Mouse (Mus musculus) telencephalon, adult 2 months (tissue): ENCODE data around the gene 1110002E22Rik.

Experiments used
- DNase-seq: peaks from one replicate; pipeline ENCODE4 v3.0.0-alpha.2; 2011; ENCODE audit warnings: low read depth, low spot score

Gene 1110002E22Rik

DNA sequence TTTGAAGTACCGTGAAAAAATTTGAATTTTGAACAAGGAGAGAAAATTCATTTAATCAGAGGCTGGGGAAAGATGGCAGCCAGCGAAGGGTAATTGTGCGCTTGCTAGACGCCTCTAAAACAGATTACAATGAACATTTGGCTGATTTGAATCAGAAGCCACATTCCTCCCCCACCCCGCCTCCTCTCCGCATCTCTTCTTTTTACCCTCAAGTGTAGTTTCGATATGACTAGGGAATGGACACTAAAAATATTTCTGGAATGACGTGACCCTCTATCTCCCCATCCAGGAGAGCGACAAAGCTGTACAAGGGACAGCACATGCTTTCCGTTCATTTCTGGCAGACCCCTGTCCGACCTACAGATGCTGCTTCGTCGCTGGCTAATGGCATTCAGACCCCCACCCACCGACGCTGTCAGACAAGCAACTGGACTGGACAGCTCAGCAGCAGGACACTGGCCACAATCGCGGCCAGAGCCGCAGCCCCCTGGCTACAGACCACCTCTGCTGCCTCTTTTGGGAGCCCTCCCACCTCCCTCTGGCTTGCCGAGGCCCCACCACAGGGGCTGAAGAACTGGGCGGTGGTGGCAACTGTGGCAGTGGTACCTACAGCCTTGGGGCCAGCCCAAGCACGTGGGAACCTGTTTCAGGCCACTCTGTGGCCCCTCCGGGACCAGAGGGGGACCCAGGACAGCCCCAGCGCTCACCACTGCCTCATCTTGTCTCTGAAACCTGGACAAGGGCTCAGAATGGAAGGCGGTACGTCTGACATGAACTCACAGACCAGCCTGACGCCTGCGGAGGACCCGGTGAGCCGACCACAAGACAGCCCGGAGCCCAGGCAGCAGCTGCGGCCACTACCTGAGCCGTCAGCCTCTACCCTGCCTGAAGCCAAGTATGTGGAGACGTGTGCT is at the start of gene 1110002E22Rik:
Gene 1110002E22Rik (plus strand): TSS at position 321 of the 914 bp plus-strand sequence.
- DNase-seq, result peak; percentile 73

DNA sequence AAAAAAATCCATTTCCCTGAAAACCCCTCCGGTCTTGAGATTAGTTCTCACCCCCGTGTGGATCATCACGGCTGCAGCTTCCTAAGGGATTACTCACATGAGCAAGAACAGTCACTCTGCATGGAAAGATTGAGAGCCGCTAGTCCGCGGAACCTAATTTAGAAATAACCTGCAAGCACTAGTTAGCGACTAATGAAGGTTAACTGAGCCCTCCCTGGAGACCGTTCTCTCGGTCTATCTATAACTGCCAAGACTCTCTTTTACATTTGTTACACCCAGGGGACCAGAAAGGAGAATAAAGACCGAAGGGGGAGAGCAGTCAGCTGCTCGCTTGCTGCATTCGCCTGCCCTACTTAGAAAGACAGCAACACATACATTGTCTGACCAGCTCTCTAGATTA is 48.0 kb upstream of the 1110002E22Rik start:
- DNase-seq, result no peak

DNA sequence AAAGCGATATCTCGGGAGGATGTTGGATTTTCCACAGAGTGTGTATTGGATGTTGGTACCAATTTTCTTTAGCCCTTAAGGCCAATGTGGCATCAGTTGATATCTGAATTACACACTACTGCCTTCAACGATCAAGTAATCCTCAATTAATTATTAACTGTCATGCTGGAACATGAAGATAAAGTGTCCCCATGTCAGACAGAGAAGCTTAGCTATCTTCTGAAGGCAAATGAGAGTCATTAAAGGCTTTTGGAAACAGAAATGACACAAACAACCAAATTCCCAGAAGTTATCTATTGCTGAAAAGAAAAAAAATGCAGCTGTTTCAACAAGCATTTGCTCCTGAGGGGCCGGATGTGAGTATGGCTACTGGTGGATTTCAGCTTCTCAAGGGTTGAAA is 42.8 kb upstream of the 1110002E22Rik start:
- no peak for DNase-seq

DNA sequence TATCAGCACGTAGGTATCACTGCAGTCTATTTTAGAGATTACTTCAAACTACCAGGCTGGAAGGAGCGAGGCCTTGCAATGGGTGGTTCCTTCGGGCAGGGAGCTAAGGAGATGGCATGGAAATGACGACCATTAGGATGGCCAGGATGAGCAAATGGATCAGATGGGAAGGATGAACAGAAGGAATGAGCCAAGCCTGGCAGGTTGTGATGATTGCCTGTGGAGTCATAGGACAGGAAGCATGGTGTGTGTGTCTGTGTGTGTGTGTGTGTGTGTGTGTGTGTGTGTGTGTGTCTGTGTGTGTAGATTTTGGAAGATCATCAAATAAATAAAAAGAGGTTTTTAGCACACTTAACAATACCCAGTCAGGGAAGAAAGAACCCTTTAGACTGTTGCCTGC is 42.2 kb upstream of the 1110002E22Rik start:
- DNase-seq, result no peak

DNA sequence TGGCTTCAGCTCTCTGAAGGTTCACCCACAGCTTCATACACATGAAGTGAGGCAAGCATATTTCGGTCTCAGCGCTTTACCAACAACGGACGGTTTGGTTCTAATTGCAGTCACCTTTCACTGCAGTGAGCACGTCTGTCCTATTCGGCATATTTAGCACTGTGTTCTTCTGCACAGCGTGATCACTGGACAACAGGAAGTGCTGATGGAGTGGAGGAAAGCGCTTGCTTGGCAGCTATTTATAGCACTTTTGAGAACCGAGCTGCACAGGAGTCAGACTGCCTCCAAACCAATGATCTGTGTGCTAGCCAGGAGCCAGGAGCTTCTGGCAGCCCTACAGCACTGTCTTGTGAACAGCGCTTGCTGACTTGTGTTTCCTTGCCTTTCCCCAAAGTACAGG is 38.6 kb upstream of the 1110002E22Rik start:
- DNase-seq, result peak; percentile 46

DNA sequence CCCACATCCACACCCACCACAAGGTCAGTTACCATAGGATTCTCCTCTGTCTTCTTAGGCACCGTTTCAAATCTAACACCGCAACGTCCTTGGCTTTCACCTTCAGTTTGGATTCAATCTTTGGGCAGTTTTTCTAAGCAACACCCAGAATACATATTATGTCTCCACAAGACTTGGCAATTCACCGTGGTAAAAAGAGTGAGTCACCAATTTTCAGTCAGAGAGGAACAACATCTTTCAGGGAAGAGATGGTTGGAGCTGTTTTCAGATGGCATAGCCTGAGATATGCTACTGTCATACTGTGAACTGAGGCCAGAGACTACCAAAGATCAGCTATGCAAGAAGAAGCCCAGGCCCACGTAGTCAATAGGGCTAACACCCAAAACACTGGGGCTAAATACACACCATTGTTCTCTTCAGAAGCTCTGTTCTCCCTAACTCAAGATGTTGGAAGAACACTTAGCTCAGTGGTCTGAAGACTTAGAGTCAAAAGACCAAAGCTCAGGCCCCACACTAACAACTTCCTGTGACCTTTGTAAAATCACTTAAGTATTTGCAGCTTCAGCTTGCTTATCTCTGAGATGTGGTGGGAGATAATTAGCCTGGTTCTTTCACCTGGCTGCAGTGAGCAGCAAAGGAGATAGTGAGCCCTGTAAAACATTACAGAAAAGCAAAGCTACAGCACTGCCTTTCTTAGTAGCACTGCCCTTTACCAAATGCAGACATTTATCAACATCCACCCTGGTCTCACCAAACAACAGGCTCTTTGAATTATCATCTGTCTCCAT is 37.1 kb upstream of the 1110002E22Rik start:
- DNase-seq, result no peak

DNA sequence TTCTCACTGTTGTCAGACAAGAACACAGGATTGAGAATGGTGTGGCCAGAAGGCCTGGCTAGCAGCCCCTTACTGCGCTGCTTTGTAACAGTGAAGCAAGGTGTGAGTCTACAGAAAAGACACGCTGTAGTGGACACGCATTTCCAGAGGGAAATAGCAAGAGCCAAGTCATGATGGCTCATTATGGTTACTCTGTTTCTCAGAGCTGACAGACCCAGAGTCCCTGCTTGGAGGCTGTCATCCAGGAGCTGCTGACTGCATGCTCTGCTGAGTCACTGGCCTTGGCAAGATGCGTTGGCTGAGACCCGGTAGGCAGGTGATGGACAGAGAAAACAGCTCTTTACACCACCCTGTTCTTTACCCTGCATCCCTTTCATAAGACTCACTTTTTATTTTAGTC is 35.5 kb upstream of the 1110002E22Rik start:
- DNase-seq, result no peak

DNA sequence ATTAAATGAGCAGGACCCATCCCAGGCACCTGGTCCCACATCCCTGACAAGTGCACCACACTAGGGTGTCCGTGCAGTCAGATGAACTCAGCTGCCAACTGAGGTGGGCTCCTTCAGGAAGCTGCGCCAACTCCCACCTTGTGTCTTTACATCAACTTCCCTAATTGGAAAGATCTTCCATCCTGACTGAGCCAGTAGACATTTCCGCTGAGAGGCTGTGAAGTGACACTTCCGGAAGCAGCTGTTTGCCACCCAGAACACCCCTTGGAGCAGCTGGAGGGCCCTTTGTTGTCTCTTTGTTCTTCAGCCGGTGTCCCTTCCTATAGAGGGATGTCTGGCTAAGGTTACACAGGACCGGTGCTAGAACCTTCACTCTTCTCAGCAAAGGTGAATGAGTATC is 34.3 kb upstream of the 1110002E22Rik start:
- DNase-seq, result no peak

DNA sequence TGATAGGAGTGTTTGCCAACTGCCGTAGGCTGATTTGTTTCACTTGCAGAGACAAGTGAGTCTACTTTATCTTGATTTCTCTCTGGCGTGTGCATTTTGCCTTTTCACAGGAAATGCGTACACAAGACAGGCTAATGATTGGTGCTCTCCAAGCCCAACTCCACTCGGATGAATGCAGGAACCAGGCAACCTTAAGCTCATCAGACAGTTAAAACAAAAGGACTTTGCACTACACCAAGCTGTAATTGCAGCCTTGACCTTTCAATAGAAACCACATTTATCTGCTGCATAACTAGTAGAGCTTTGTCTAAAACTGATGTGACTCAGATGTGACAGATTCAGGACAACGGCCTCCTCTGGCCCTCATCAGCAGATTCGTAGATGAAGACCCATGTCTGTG is 30.9 kb upstream of the 1110002E22Rik start:
- no peak for DNase-seq

DNA sequence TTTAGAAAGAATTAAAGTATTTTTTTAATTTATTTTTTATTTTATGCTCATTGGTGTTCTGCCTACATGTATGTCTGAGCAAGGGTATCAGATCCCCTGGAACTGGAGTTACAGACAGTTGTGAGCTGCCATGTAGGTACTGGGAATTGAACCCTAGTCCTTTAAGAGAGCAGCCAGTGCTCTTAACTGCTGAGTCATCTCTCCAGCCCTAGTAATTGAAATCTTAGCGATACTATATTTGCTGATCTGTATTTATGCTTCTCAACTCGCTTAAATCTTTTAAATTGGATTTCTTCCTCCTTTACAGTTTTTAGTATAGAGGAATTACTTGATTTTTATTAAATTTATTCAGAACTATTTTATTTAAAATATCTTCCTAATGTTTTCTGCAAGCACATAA is 23.9 kb upstream of the 1110002E22Rik start:
- DNase-seq, result no peak

DNA sequence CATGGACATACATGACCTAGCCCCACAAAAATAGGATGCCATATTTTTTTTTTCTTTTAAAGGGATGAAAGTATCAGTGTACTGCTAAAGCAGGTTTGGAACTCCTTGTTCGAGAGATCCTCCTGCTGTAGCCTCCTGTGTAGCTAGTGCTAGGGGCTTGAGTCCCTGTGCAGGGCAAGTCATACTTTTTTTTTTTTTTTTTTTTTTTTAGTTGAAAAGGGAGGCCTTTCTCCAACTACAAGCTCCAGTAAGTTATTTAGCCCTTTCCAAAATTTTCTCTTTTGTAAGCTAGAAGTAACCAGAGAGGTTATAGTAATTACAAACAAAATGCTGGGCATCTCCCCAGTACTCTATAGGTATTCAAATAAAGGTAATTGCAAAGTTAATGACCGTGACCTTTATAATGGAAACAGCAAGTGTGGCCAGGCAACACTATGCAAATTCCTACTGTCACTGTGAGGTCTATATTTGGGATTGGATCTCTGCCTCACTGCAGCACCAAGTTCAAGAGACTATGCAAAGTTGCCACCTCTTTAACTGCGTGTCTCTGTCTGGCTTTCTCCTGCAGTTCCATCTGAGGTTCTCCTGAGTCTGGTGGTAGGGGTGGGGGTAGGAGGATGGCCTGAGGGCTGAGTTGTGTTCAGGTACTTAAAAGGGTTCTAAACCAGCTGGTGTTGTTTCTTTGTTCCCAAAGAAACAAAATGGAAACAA is 23.1 kb upstream of the 1110002E22Rik start:
- no peak for DNase-seq

DNA sequence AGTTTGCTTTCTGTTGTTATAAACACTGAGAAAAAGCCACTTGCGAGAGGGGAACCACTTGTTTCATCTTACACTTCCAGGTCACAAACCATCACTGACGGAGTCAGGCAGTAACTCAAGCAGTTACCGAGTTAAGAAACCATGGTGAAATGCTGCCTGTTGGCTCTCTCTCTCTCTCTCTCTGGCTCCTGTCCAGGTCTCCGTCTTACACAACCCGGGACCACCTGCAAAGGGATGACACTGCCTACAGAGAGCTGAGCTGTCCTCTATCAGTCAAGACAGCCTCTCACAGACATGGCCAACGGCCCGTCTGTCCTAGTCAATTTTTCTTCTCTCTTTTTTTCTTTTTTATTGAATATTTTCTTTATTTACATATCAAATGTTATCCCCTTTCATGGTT is 21.5 kb upstream of the 1110002E22Rik start:
- DNase-seq, result no peak

DNA sequence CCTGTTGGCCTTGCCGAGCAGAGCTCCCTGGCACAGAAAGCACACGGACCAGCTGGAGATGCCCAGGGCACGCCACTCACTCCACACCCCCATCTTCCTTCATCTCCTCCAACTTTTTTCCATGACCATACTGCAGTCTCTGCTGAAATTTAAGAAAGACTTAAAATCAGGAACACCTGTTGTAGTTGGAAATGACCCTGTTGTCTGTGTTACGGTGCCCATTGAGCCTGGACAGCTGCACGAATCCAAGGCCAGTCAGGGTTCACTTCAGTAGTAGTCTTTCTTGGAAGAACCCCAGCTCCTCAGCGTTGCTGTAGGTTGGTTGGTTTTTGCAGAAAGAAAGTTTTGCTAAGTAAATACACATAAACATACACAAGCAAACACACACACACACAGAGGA is 15.3 kb upstream of the 1110002E22Rik start:
- no peak for DNase-seq

DNA sequence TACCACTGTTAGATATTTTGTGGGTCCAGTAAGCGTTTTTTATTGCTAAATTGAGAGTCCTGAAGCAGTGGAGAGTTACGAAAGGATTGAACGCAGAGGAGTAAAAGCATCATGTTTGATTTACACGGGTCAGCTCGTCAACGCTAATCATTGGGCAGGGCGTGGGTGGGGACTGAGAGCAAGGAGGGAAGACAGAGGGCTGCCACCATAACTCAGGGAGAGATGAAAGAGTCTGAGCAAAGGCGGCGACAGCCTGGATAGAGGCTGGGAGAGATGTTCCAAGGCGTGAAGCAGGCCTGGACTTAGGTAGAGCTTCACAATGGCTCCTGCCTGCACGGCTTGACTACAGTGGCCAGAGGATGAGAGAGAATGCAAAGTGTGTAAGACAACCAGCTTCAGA is 14.1 kb upstream of the 1110002E22Rik start:
- no peak for DNase-seq

DNA sequence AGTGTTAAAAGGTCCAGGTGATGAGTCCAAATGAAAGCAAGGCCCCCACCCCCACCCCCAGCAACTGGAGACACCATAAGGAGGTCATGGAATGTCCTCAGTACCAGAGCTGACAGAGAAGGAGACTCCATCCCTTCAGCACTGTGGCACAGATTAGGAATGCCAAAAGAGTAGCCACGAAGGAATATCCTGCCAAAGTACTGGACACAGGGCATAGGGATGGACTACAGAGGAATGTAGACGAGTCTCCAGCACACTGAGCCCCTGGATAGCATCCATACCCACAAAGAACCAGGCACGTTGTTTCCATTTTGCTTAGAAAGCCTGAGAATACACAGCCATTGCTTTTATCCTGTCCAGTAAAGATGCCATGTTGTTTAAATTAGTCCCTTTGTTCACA is 13.4 kb upstream of the 1110002E22Rik start:
- DNase-seq, result no peak

DNA sequence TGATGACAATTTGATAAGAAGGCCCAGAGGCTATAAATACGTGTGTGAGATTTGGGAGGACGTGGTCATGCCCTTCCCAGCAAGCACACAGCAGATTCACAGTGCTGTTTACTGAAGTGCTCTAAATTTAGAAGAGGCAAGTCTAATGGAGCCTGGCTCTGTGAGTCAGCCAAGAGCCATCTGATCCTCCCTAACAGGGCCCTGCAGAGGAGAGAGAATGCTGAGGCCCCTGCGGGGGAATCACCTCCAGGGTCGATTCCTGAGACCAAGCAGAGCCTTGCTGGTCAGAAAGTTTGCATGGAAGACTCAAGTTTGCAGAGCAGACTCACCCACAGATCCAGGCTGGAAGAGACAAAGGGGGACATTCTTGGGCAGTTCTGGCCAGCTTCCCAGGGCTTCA is 10.9 kb upstream of the 1110002E22Rik start:
- no peak for DNase-seq

DNA sequence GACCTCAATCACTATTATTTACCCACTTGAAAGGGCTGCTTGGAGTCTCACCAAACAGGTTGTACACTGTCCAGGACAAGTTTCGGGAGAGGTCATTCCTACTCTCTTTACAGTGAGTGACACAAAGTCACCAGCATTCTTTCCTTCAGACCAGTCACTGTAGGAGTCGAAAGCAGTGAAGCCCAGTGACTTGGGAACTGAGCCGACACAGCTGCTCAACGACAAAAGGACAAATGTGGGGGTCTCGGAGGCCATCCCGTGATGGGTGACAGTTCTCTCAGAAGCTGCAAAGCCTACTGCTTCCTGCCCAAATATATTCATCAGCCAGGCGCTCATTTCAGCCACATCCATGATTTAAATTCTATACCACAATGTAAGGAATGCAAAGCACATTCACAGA is 7.9 kb upstream of the 1110002E22Rik start:
- no peak for DNase-seq

DNA sequence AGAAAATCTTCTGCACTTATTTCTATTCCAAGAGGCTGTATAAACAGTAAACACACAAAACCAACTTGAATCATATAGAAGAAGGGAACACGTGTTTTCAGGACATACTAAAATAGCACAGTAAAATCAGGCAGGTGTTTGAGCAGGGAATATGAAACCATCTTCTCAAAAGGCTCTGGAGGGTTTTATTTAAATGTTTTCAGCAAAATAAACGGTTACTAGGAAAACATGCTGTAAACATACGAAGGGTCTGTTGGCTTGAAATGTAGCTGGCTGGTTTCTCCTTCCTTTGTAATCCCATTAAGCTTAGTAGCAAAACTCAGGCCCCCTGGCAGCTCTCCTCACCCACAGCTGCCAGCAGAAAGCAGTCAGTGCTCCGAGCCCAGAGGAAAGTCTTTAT is 6.6 kb upstream of the 1110002E22Rik start:
- DNase-seq, result no peak

DNA sequence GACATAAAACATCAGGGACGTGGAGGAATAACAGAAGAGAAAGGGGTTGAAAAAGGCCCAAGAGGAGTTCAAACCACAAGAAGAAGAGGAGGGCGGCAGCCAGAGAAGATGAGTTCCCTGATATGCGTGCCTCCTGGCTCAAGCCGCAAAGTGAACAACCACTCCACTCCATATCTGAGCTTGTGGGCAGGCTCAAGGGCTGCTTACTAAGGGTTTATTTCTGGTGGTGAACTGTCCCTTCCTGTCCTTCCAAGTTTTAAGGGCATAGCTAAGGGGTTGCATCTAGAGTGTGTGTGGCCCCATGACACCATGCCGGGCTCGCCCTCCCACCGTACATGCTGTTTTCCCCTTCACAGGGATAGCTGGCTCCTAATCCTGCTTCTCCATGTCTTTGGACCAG is 4.4 kb upstream of the 1110002E22Rik start:
- no peak for DNase-seq

DNA sequence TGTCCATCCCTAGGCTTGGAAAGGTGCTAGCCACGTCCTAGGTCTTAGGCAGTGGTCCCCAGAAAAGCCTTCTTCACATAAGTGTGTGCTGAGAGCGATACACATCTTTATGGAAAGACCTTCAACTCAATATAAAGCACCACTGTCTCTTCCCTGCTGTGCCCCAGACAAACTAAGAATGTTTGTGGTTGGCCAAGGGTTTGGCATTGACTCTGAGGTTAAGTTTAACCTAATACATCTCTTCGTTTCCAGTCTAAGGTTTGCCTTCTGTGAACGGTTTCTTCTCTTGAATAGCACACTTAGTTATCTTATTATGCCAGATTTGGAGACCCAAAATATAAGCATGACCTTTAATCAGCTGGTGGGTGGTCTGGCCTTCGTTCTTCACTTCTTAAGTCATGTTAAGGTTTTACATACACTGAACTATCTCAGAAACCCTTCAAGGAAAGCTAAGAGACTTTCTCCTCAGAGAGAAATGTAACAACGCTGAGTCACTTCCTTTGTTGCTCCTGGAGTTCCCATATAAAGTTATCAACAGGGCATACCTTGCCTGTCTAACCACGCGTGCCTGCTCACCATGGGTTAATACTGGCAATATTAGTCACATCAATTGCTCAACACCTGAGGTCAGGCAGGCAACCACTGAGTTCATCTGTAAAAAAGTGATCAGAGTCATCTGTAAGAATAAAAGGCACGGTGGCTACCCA is 3.5 kb upstream of the 1110002E22Rik start:
- DNase-seq, result no peak

DNA sequence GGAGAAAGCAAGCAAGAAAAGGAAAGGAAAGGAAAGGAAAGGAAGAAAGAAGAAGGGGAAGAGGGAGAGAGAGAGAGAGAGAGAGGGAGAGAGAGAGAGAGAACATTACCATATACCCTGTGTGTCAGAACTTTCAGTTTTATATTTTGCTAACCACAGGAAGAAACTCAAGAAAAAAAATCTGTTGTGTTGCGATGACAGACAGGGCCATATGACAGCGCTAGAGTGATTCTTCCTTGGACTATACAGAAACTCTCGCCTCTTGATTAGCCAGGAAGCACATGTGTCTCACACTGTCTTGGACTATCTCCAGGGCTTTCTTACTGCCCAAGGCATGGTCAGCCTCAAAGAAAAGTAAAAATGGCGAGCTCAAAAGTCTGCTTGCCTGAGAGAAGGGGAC is 2.2 kb upstream of the 1110002E22Rik start:
- no peak for DNase-seq
